Mouse (Mus musculus): Measurements from ENCODE around the gene Ruvbl2. TPM values are rescaled to one million over a fixed set of nuclear protein-coding genes. Genes with fewer than 3 reads are reported as not detected.

Ruvbl2 gene
- polyA plus RNA-seq, 1 experiment from 2014 or later = 88.3 TPM

GRCm38 (mm10) chr7:45476453-45476852, 38.6 kb upstream of the Ruvbl2 start:
- Histone ChIP-seq H3K36me3 (ENCODE audit: control insufficient read depth, insufficient read depth) (no peaks in the 10 kb centered on the region), H3K9ac (ENCODE audit: low read length) (no peak overlapping the region), H3K27ac (ENCODE audit: low read length) (no peak overlapping the region), H3K4me1 (ENCODE audit: control insufficient read depth, insufficient read depth, low read length) (no peaks in the 10 kb centered on the region; the same call in 1 of the 2 replicates), H3K9me3 (replicated peaks; ENCODE audit: control insufficient read depth, low read length) (no peaks in the 10 kb centered on the region), H3K4me2 (ENCODE audit: low read depth, low read length) (no peak overlapping the region), H3K4me3 (ENCODE audit: low read length) (no peak overlapping the region), H3K27me3 (ENCODE audit: control insufficient read depth, insufficient read depth, low read length) (no peaks in the 10 kb centered on the region)
- 50% methylated on average over 1 of the region's 1 CpGs for WGBS
- no peak for ATAC-seq (replicated peaks; ENCODE audit: extremely low read depth, insufficient read depth, low FRiP score)

GRCm38 (mm10) chr7:45475291-45475969, 37.5 kb upstream of the Ruvbl2 start:
- Histone ChIP-seq H3K27ac (ENCODE audit: low read length) (no peak overlapping the region), H3K36me3 (ENCODE audit: control insufficient read depth, insufficient read depth) (no peaks in the 10 kb centered on the region), H3K4me3 (ENCODE audit: low read length) (peak overlapping the region; percentile 34), H3K9ac (ENCODE audit: low read length) (peak overlapping the region; percentile 57), H3K4me1 (ENCODE audit: control insufficient read depth, insufficient read depth, low read length) (no peaks in the 10 kb centered on the region; the same call in 1 of the 2 replicates), H3K9me3 (replicated peaks; ENCODE audit: control insufficient read depth, low read length) (no peaks in the 10 kb centered on the region), H3K27me3 (ENCODE audit: control insufficient read depth, insufficient read depth, low read length) (no peaks in the 10 kb centered on the region), H3K4me2 (ENCODE audit: low read depth, low read length) (peak overlapping the region; percentile 57)
- 56% methylated on average over 16 of the region's 16 CpGs for WGBS
- ATAC-seq (replicated peaks; ENCODE audit: extremely low read depth, insufficient read depth, low FRiP score) = no peak; the same call in 1 of the 2 replicates

GRCm38 (mm10) chr7:45470869-45471268, 33.0 kb upstream of the Ruvbl2 start:
- H3K9ac ChIP-seq (ENCODE audit: low read length) = no peak overlapping the region
- WGBS = 4% methylated on average over 3 of the region's 3 CpGs
- ATAC-seq (replicated peaks; ENCODE audit: extremely low read depth, insufficient read depth, low FRiP score) = no peak
- no peak overlapping the region for H3K4me2 ChIP-seq (ENCODE audit: low read depth, low read length)
- no peaks in the 10 kb centered on the region for H3K9me3 ChIP-seq (replicated peaks; ENCODE audit: control insufficient read depth, low read length)
- no peaks in the 10 kb centered on the region for H3K36me3 ChIP-seq (ENCODE audit: control insufficient read depth, insufficient read depth)
- no peaks in the 10 kb centered on the region for H3K27me3 ChIP-seq (ENCODE audit: control insufficient read depth, insufficient read depth, low read length)
- peaks cover 6% of the 10 kb centered on the region for H3K4me1 ChIP-seq (ENCODE audit: control insufficient read depth, insufficient read depth, low read length)
- H3K4me3 ChIP-seq (ENCODE audit: low read length) = no peak overlapping the region
- no peak overlapping the region for H3K27ac ChIP-seq (ENCODE audit: low read length)

GRCm38 (mm10) chr7:45467090-45467670, 29.3 kb upstream of the Ruvbl2 start:
- peak; percentile 7 for ATAC-seq (replicated peaks; ENCODE audit: extremely low read depth, insufficient read depth, low FRiP score)
- no peak overlapping the region for H3K27ac ChIP-seq (ENCODE audit: low read length)

GRCm38 (mm10) chr7:45466283-45467089, 28.6 kb upstream of the Ruvbl2 start, which contains the start of gene Bax:
Bax (minus strand) TSS chr7:45466898.
- Histone ChIP-seq H3K27me3 (ENCODE audit: control insufficient read depth, insufficient read depth, low read length) (no peaks in the 10 kb centered on the region), H3K9me3 (replicated peaks; ENCODE audit: control insufficient read depth, low read length) (no peaks in the 10 kb centered on the region), H3K4me3 (ENCODE audit: low read length) (peak within 1 kb of the TSS; percentile 86), H3K9ac (ENCODE audit: low read length) (peak within 1 kb of the TSS; percentile 81), H3K4me2 (ENCODE audit: low read depth, low read length) (peak within 1 kb of the TSS; percentile 71), H3K27ac (ENCODE audit: low read length) (peak within 1 kb of the TSS; percentile 53), H3K4me1 (ENCODE audit: control insufficient read depth, insufficient read depth, low read length) (peaks cover 11% of the 10 kb centered on the region), H3K36me3 (ENCODE audit: control insufficient read depth, insufficient read depth) (peaks cover 20% of the 10 kb centered on the region)
- peak; percentile 81 for ATAC-seq (replicated peaks; ENCODE audit: extremely low read depth, insufficient read depth, low FRiP score)
- under 1% methylated on average over 58 of the region's 58 CpGs for WGBS

More at GRCm38 (mm10) chr7:45467090-45467670, 29.3 kb upstream of the Ruvbl2 start:
- H3K4me1 ChIP-seq (ENCODE audit: control insufficient read depth, insufficient read depth, low read length) = peaks cover 11% of the 10 kb centered on the region
- H3K36me3 ChIP-seq (ENCODE audit: control insufficient read depth, insufficient read depth) = peaks cover 18% of the 10 kb centered on the region; the same call in 1 of the 2 replicates
- 34% methylated on average over 7 of the region's 7 CpGs for WGBS
- H3K27me3 ChIP-seq (ENCODE audit: control insufficient read depth, insufficient read depth, low read length) = no peaks in the 10 kb centered on the region
- H3K9me3 ChIP-seq (replicated peaks; ENCODE audit: control insufficient read depth, low read length) = no peaks in the 10 kb centered on the region
- H3K9ac ChIP-seq (ENCODE audit: low read length) = peak overlapping the region; percentile 81
- H3K4me2 ChIP-seq (ENCODE audit: low read depth, low read length) = peak overlapping the region; percentile 71
- peak overlapping the region; percentile 86 for H3K4me3 ChIP-seq (ENCODE audit: low read length)

GRCm38 (mm10) chr7:45465549-45465948, 27.7 kb upstream of the Ruvbl2 start:
- peak overlapping the region; percentile 71 for H3K4me2 ChIP-seq (ENCODE audit: low read depth, low read length)
- peak overlapping the region; percentile 81 for H3K9ac ChIP-seq (ENCODE audit: low read length)
- H3K4me1 ChIP-seq (ENCODE audit: control insufficient read depth, insufficient read depth, low read length) = peaks cover 18% of the 10 kb centered on the region
- H3K36me3 ChIP-seq (ENCODE audit: control insufficient read depth, insufficient read depth) = peaks cover 20% of the 10 kb centered on the region
- WGBS = 73% methylated on average over 9 of the region's 9 CpGs
- no peaks in the 10 kb centered on the region for H3K27me3 ChIP-seq (ENCODE audit: control insufficient read depth, insufficient read depth, low read length)
- no peak for ATAC-seq (replicated peaks; ENCODE audit: extremely low read depth, insufficient read depth, low FRiP score)
- no peaks in the 10 kb centered on the region for H3K9me3 ChIP-seq (replicated peaks; ENCODE audit: control insufficient read depth, low read length)
- peak overlapping the region; percentile 86 for H3K4me3 ChIP-seq (ENCODE audit: low read length)
- H3K27ac ChIP-seq (ENCODE audit: low read length) = no peak overlapping the region

- Histone ChIP-seq H3K9ac (ENCODE audit: low read length) (no peak overlapping the region), H3K9me3 (replicated peaks; ENCODE audit: control insufficient read depth, low read length) (no peaks in the 10 kb centered on the region), H3K36me3 (ENCODE audit: control insufficient read depth, insufficient read depth) (peaks cover 20% of the 10 kb centered on the region), H3K27me3 (ENCODE audit: control insufficient read depth, insufficient read depth, low read length) (no peaks in the 10 kb centered on the region), H3K4me2 (ENCODE audit: low read depth, low read length) (no peak overlapping the region), H3K27ac (ENCODE audit: low read length) (no peak overlapping the region), H3K4me1 (ENCODE audit: control insufficient read depth, insufficient read depth, low read length) (peaks cover 22% of the 10 kb centered on the region), H3K4me3 (ENCODE audit: low read length) (no peak overlapping the region)
- WGBS = 93% methylated on average over 12 of the region's 12 CpGs
- no peak for ATAC-seq (replicated peaks; ENCODE audit: extremely low read depth, insufficient read depth, low FRiP score)
Measured at GRCm38 (mm10) chr7:45465112-45465511, 27.2 kb upstream of the Ruvbl2 start.

GRCm38 (mm10) chr7:45463987-45464778, 26.3 kb upstream of the Ruvbl2 start:
- Histone ChIP-seq H3K27me3 (ENCODE audit: control insufficient read depth, insufficient read depth, low read length) (no peaks in the 10 kb centered on the region), H3K9ac (ENCODE audit: low read length) (no peak overlapping the region), H3K4me2 (ENCODE audit: low read depth, low read length) (no peak overlapping the region), H3K9me3 (replicated peaks; ENCODE audit: control insufficient read depth, low read length) (no peaks in the 10 kb centered on the region), H3K36me3 (ENCODE audit: control insufficient read depth, insufficient read depth) (peaks cover 20% of the 10 kb centered on the region), H3K27ac (ENCODE audit: low read length) (no peak overlapping the region), H3K4me1 (ENCODE audit: control insufficient read depth, insufficient read depth, low read length) (peaks cover 24% of the 10 kb centered on the region), H3K4me3 (ENCODE audit: low read length) (no peak overlapping the region)
- 90% methylated on average over 7 of the region's 7 CpGs for WGBS
- no peak for ATAC-seq (replicated peaks; ENCODE audit: extremely low read depth, insufficient read depth, low FRiP score)
